Mouse (Mus musculus) heart, adult 9 months (tissue): ENCODE results near the gene Pou2f2.

ENCODE experiments used
- DNase-seq, 2 experiments: peaks; one replicate each; pipeline ENCODE4 v3.0.0; 2022; ENCODE audit warnings: low spot score in 2 of 2

The Pou2f2 gene

GRCm38 (mm10) chr7:25145896-25146295 lies 33.6 kb downstream of the Pou2f2 start:
- DNase-seq = no peak

DNA sequence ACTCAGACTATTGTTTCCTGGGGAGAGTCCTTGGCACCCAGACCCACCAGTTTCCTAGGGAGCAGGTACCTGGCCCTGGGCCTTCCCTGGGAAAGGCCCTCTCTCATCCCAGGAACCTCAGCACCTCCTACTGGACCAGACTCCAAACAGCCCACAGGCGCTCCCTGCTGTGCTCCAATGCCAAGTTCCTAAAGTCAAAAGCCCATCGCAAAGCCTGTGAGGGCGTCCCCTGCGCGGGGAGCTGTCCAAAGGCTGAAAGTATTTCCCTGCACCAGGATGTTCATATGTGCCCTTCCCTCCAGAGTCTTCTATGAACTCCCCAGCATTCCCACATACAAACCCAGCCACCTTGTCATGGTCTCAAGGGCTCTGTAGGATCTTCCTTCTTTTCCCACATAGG lies 37.8 kb downstream of the Pou2f2 start:
- DNase-seq = no peak

- DNase-seq = no peak
These were observed 42.0 kb downstream of the Pou2f2 start for GRCm38 (mm10) chr7:25137553-25137952.

- peak; percentile 59 to 62 for DNase-seq
These were observed 46.2 kb downstream of the Pou2f2 start for GRCm38 (mm10) chr7:25133092-25134049.

GRCm38 (mm10) chr7:25132318-25132960 lies 47.1 kb downstream of the Pou2f2 start:
- peak in 1 of 2 experiments; percentile 36 for DNase-seq

GRCm38 (mm10) chr7:25131247-25131646 lies 48.3 kb downstream of the Pou2f2 start:
- DNase-seq = no peak

- DNase-seq = no peak
These were observed 49.0 kb downstream of the Pou2f2 start for GRCm38 (mm10) chr7:25130565-25130964.

- peak; percentile 22 to 52 for DNase-seq
These were observed 50.0 kb downstream of the Pou2f2 start for GRCm38 (mm10) chr7:25129390-25129979.

DNA sequence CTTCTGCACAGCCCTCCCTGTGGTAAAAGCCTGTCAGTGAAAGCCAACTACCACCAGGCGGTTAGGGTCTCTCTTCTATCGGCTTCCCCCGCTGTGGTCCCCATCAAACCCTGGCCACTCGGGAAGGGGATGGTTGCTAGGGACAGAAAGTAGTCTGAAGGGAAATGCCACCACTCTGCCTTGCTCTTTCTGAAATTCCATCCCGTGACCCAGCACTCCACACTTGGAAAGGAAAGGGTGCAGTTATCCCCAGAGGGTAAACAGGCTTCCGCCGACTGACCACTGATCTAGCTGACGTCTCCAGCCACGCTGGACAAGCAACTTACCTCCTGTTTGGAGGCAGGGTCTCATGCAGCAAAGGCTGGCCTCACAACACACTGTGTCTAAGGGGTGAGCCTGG lies 51.6 kb downstream of the Pou2f2 start:
- no peak for DNase-seq

DNA sequence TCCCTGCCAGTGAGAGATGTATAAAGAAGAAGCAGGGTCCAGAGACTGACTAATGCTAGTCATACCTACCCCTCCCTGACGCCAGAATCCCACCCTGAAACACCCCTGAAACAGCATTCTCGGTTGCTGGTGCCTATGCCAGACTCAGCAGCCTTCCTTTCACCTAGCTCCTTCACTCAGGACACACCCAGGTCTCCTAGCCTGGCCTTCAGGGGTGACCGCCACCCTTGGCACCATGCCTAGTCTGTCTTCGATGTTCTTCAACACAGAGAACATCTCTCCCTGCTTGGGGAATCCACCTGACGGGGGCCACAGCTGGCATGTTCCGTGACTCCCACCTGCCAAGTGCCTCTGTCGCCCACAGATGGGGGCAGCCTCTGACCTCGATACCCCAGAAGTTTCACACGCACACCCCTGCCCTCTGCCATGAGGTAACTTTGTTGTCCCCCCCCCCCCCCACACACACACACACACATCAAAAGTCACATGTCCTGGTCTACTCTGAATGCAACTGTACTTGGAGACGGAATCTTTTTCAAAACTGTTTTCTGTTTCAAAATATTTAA lies 53.7 kb downstream of the Pou2f2 start:
- no peak for DNase-seq

DNA sequence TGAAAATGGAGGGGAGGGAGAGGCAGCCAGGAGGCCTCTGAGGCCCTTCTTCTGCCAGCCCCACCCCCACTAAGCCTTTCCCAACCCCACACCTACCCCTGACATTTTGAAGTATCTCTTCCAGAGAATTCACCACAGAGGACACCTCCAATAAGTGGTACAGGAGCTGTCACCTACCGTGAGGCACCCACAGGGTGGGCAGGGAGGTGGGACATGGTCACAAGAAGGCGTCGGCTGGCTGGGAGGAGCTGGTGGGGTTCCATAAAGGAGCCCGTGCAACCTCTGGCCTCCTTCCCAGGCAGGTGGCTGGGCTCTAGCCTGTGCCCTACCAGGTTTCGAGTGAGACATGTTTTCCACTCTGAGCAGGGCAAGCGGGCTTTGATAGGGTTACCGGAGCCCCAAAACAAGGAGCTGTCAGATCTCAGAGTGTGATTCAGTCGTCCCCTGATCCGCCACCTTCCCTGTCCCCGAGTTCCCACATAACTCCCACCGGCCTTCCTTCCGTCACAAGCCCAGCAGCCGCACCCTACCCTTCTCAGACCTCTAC lies 58.2 kb downstream of the Pou2f2 start:
- DNase-seq = no peak

DNA sequence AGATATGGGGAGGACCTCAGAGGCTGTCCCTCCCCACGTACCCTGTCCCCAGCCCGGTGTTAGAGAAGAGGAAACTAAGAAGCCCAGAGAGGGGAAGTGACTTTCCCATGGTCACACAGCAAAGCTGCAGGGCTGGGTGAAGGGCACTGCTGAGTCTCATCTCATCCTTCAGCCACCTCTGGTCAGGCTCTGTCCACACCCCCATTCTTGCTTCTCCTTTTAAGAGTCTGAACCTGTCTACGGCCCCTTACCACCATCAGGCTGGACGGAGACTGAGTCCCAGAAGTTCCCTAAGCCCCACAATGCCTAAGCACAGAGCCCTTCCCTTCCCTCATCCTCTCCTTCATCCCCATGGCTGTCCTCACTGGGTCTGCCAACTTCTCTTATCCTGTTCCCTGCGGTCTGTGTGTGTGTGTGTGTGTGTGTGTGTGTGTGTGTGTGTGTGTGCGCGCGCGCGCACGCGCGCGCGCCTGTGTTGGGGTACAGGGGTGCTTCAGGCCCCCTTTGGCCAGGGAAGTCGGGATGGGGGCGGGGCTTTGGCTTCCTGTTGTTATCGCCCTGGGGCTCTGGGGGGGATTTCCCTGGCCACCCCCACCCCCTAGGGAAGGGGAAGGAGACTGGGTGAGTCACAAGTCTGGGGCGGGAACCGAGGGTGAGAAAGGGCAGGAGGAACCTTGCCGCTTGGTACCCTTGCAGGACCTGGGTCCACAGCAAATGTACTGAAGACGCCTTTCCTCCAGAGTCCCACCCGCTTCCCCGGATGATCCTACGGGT lies 59.3 kb downstream of the Pou2f2 start:
- DNase-seq = peak; percentile 27 to 46

- no peak for DNase-seq
These were observed 66.4 kb downstream of the Pou2f2 start for GRCm38 (mm10) chr7:25112956-25113603.

- DNase-seq = no peak
These were observed 67.2 kb downstream of the Pou2f2 start for GRCm38 (mm10) chr7:25112178-25112955.

DNA sequence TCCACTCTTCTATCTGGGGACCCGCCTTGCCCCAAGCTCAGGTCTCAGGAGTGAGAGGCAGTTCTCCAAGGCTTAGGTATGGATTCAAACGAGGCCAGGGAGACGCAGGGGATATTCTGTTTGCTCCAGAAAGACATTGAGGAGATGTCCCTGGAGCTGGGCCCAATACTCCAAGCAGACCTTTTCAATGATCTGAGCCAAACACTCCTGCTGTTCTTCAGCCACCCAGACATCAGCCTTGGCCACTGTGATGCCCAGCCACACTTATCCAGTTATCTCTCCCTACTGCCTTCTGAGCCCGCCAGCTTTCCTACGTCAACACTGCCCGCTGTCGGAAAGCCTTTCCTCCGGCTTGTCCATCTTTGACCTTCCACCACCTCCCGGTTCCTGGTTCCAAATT lies 69.2 kb downstream of the Pou2f2 start:
- no peak for DNase-seq

DNA sequence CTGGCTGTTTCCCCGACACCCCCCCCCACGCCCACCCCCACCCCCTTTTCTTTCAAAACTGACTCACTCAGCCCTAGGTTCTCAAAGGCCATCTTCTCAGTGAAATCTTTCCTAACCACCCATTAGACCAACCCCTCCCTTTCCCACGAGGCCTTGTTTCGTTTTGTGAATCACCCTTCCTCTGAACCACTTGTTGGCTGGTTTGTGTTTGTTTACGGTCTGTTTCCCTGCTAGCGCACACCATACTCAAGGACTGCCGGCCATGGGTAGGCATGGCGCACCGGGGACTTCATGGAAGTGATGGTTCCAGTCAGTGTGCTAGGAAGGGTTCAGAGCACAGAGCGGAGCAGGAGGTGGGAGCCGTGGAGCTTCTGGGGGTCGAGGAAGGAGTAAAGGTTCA lies 70.2 kb downstream of the Pou2f2 start:
- DNase-seq = no peak

DNA sequence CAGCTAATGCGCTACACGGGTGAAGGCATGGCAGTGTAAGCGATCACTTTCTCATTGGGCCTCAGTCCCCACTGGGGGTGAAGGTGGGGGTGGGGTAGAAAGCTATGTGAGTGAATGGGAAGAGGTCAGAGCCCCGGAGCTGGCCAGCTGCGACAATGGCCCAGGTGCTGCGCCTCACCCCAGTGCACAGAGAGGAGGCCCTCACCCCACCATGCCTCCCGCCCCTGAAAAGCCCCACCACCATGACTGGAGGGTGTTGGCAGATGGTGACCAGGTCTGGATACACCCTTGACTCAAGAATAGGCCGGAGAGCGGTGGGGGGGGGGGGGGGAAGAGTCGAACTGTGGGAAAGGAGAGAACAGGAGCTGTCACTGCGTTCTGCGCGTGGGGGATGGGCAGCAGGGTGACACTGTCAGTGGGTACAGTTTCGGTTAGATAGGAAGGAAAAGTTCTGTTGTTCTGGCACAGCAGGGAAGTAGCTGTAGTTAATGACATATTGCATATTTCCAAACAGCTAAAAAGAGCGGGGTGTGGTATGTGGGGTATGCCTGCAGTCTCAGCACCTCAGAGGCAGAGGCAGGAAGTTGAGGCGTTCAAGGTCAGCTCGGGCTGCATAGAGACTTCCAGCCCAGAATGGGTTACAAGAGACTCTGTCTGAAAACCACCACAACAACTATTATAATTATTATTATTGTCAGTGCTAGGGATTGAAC lies 72.6 kb downstream of the Pou2f2 start:
- no peak for DNase-seq

DNA sequence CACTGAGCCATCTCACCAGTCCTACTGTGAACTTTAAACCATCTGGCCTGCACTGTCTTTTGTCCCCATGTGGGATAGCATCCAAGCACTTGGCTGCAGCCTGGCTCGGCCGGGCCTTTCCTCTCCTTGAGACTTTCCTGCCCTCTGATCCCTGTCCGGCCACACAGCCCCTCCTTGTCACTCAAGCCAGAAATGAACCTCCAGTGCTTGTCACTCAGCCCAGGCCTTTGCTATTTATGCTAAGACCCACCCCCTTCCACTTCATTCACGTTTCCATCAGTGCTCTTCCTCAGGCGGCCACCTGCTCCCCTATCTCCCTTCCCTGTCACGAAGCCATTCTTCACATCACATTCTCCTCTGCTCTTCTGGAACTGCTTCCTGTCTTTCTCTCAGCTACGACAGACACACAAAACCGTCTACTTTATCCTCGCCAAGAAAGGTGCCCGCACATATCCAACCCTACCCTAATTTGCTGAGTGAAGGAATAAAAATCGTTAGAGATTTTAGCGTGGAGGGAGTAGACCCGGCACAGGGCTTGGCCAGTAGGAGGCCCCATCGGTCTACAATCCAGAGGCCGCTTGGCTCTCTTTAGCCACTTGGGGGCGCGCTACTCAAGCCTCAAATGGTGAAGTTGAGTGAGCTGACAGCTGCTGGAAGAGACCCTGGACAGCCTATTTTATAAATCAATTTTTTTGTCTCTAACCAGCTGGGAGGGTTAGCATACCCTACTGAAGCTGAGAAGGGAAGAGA lies 73.9 kb downstream of the Pou2f2 start:
- DNase-seq = peak; percentile 41 to 56
